Mouse (Mus musculus) bone marrow macrophage, adult 2 months (primary cell): ENCODE measurements around the gene Map4. TPM values are rescaled to one million over a fixed set of nuclear protein-coding genes. Genes with fewer than 3 reads are reported as not detected.
"Not testable (repeated sequence)": the region's sequence is repeated elsewhere in the genome, so short reads cannot be mapped to it uniquely, and the experiment has no call there.

Experiments
- H3K27ac ChIP-seq: 2 replicates; pipeline ENCODE4 v1.5.1; 2012; ENCODE audit warnings: low read depth, low read length; ENCODE audit not compliant: insufficient read depth
- H3K4me1 ChIP-seq: 2 replicates; pipeline ENCODE4 v1.6.1; 2012; ENCODE audit warnings: low read length; ENCODE audit not compliant: control insufficient read depth, insufficient read depth
- H3K4me3 ChIP-seq: 2 replicates; pipeline ENCODE4 v1.5.1; 2012; ENCODE audit warnings: mild to moderate bottlenecking, low read length, moderate library complexity; ENCODE audit not compliant: insufficient read depth
- CTCF ChIP-seq: IDR thresholded peaks from 2 replicates; pipeline ENCODE4 v1.5.1; 2012; ENCODE audit warnings: low read depth, mild to moderate bottlenecking, low read length, moderate library complexity
- POLR2A ChIP-seq: IDR thresholded peaks from 2 replicates; pipeline ENCODE4 v1.6.1; 2012; ENCODE audit warnings: mild to moderate bottlenecking, low read depth, low read length, borderline replicate concordance
- polyA plus RNA-seq: library from polyadenylated mRNA; stranded (reverse); fragments of >200 nt; gene quantifications from 2 replicates; pipeline ENCODE4 v1.2.4, GENCODE M21; 2012; ENCODE audit not compliant: missing spikeins, insufficient read depth, insufficient read length

Gene Map4
- polyA plus RNA-seq, 1 experiment, result 66.0 TPM

- H3K4me3 ChIP-seq, result no peak overlapping the region
- H3K27ac ChIP-seq, result no peak overlapping the region
- TF ChIP-seq POLR2A (no peak), CTCF (no peak)
- H3K4me1 ChIP-seq, result no peaks in the 10 kb centered on the region
These were observed 123.5 kb downstream of the Map4 start for GRCm38 (mm10) chr9:110054781-110055180.

GRCm38 (mm10) chr9:110057200-110057599, 125.9 kb downstream of the Map4 start:
- Histone ChIP-seq H3K27ac (no peak overlapping the region), H3K4me1 (peaks cover 3% of the 10 kb centered on the region), H3K4me3 (no peak overlapping the region)
- TF ChIP-seq POLR2A, result no peak
- TF ChIP-seq CTCF, result no peak

- no peak overlapping the region for H3K4me3 ChIP-seq
- H3K4me1 ChIP-seq, result peaks cover 11% of the 10 kb centered on the region
- no peak overlapping the region for H3K27ac ChIP-seq
- TF ChIP-seq CTCF, result no peak
- no peak for TF ChIP-seq POLR2A
These were observed 129.5 kb downstream of the Map4 start for GRCm38 (mm10) chr9:110060761-110061160.

- no peak overlapping the region for H3K27ac ChIP-seq
- H3K4me1 ChIP-seq, result peaks cover 11% of the 10 kb centered on the region
- TF ChIP-seq POLR2A (no peak), CTCF (no peak)
- no peak overlapping the region for H3K4me3 ChIP-seq
These were observed 131.1 kb downstream of the Map4 start for GRCm38 (mm10) chr9:110062405-110062804.

- no peak overlapping the region for H3K4me3 ChIP-seq
- TF ChIP-seq CTCF (no peak), POLR2A (no peak)
- peaks cover 11% of the 10 kb centered on the region for H3K4me1 ChIP-seq
- no peak overlapping the region for H3K27ac ChIP-seq
These were observed 131.6 kb downstream of the Map4 start for GRCm38 (mm10) chr9:110062861-110063260.

- no peak for TF ChIP-seq POLR2A
- TF ChIP-seq CTCF, result no peak
- Histone ChIP-seq H3K27ac (no peak overlapping the region), H3K4me3 (no peak overlapping the region)
These were observed 133.4 kb downstream of the Map4 start for GRCm38 (mm10) chr9:110064641-110065040.

GRCm38 (mm10) chr9:110068745-110069144, 137.5 kb downstream of the Map4 start:
- peaks cover 23% of the 10 kb centered on the region for H3K4me1 ChIP-seq
- no peak overlapping the region for H3K27ac ChIP-seq
- TF ChIP-seq POLR2A, result no peak
- TF ChIP-seq CTCF, result no peak
- no peak overlapping the region for H3K4me3 ChIP-seq

More at GRCm38 (mm10) chr9:110064641-110065040, 133.4 kb downstream of the Map4 start:
- H3K4me1 ChIP-seq, result peaks cover 11% of the 10 kb centered on the region

- H3K4me1 ChIP-seq, result peaks cover 16% of the 10 kb centered on the region
- peak overlapping the region; percentile 40; the same call in 1 of the 2 replicates for H3K27ac ChIP-seq
- no peak overlapping the region for H3K4me3 ChIP-seq
- no peak for TF ChIP-seq CTCF
- no peak for TF ChIP-seq POLR2A
These were observed 139.1 kb downstream of the Map4 start for GRCm38 (mm10) chr9:110070358-110070757.

GRCm38 (mm10) chr9:110071011-110071410, 139.8 kb downstream of the Map4 start:
- Histone ChIP-seq H3K4me1 (peaks cover 16% of the 10 kb centered on the region), H3K27ac (peak overlapping the region; percentile 40), H3K4me3 (0 out of 2 replicates have a peak overlapping the region, but pooled peaks have one; percentile 2)
- no peak for TF ChIP-seq POLR2A
- no peak for TF ChIP-seq CTCF

- peak; percentile 79 for TF ChIP-seq CTCF
- no peak for TF ChIP-seq POLR2A
- peaks cover 16% of the 10 kb centered on the region for H3K4me1 ChIP-seq
- no peak overlapping the region for H3K4me3 ChIP-seq
- H3K27ac ChIP-seq, result peak overlapping the region; percentile 32; the same call in 1 of the 2 replicates
These were observed 140.6 kb downstream of the Map4 start for GRCm38 (mm10) chr9:110071843-110072242.

GRCm38 (mm10) chr9:110076468-110076867, 145.2 kb downstream of the Map4 start:
- H3K4me3 ChIP-seq, H3K27ac ChIP-seq, H3K4me1 ChIP-seq: not testable (repeated sequence)
